Mouse (Mus musculus) liver, embryonic 14.5 days (tissue): ENCODE results near the gene Ccdc34.

Experiments
- CTCF ChIP-seq: IDR thresholded peaks from 2 replicates; pipeline ENCODE4 v1.5.1; 2016; ENCODE audit warnings: antibody characterized with exemption, low read depth, control low read depth
- EP300 ChIP-seq: IDR thresholded peaks from 2 replicates; pipeline ENCODE4 v1.6.1; 2016; ENCODE audit warnings: antibody characterized with exemption, low read depth

DNA sequence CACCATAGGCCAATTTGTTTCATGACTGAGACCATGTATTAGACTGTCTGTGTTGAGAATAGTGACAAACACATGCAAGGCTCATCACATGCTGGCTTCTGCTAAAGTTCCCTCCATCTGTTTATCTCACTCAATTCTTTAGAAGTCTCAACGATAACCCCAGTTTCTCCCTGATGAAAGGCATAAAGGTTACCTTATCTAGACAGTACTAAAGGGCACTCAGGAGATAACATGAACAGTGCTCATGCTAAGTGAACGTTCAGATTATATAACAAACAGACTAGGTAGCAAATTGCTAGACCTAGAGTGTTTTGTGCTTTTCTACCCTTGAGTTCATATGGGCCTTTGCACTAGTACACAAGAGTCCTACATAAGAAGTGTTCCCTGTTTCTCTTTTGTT lies 59.6 kb downstream of the Ccdc34 start:
- no peak for TF ChIP-seq CTCF
- TF ChIP-seq EP300 = no peak
